Mouse (Mus musculus) heart, postnatal 0 days (tissue): ENCODE results near the gene Plcb4.

Source experiments
- CTCF ChIP-seq: IDR thresholded peaks from 2 replicates; pipeline ENCODE4 v1.5.1; 2016; ENCODE audit warnings: antibody characterized with exemption, control low read depth, low read depth
- EP300 ChIP-seq: IDR thresholded peaks from 2 replicates; pipeline ENCODE4 v1.6.1; 2016; ENCODE audit warnings: antibody characterized with exemption, low read depth

DNA sequence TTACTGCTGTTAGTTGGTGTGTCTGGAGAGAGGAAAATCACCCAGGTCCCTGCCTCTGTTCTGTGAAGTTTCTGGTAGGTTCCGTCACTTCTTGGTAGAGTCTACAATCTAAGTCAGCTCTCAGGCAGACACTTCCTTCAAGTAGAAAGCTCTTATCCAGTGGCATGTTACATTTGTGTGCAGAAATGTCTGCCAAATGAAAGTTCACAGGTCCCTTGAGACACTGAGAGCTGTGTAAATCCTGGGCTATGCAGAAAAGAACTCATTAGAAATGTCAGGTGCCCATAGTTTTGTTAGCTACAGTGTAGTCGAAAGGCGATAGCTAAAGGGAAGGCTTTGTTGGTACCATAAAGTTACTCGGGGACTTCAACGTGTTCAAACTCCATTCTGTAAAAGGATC lies 108.7 kb downstream of the Plcb4 start:
- TF ChIP-seq EP300: no peak
- no peak for TF ChIP-seq CTCF
